21 mouse cellular contexts compared by ENCODE assay signal in the genomic region with DNA sequence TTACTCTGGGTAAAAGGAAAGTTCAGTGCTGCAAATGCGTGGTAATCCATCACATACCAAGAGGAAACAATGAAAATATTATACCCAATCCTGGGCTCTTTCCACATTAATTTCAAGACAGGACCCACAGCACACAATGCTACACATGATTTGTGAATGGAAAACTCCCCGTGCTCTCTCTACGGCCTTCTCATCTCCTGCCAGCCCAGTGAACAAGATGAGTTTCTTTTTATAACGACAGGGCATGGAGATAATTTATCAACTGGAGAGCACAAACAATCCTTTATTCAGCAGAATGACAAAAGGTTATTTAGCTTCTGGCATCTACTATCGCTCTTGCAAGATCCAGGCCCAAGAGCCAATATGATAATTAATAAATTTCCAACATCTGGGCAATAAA.
DNase-seq lines count a peak whose midpoint lies in the region; ATAC-seq and TF ChIP-seq lines count a peak whose summit lies in the region.
"Had no signal": no experiment of that assay in that cellular context is flagged by ENCODE, and none has a peak within 500 bp of the region (broad histone marks: within the 10 kb centered on the region; RNA-seq: fewer than 3 reads in every experiment).

No protein-coding gene starts in this region.

- no peak overlapping the region for H3K4me2 ChIP-seq in stomach, postnatal 0 days (replicated peaks; ENCODE audit: low read depth)
- H3K4me2 ChIP-seq: embryonic facial prominence, embryonic 12.5 days; forebrain, embryonic 12.5 days; hindbrain, embryonic 12.5 days had no signal

- no peak for TF ChIP-seq CTCF in stomach, postnatal 0 days (IDR thresholded peaks at IDR 0.05; ENCODE audit: low read depth)

- no peaks in the 10 kb centered on the region for H3K9me3 ChIP-seq in stomach, postnatal 0 days (ENCODE audit: control insufficient read depth, low read length)
- H3K9me3 ChIP-seq: embryonic facial prominence, embryonic 12.5 days; forebrain, embryonic 12.5 days; heart, embryonic 10.5 days; hindbrain, embryonic 12.5 days had no signal

- WGBS in stomach, postnatal 0 days: 42% methylated on average over 5 of the region's 5 CpGs

- no peak for ATAC-seq in stomach, postnatal 0 days (ENCODE audit: low FRiP score, low TSS enrichment)
- ATAC-seq: forebrain, embryonic 16.5 days; hindbrain, embryonic 16.5 days; inflammation-experienced regulatory T-cells, adult 6 months had no signal

- H3K4me1 ChIP-seq in stomach, postnatal 0 days (replicated peaks; ENCODE audit: control insufficient read depth, insufficient read depth): no peaks in the 10 kb centered on the region
- H3K4me1 ChIP-seq: embryonic facial prominence, embryonic 12.5 days; forebrain, embryonic 12.5 days; heart, embryonic 10.5 days; hindbrain, embryonic 12.5 days had no signal

- no peaks in the 10 kb centered on the region for H3K36me3 ChIP-seq in stomach, postnatal 0 days (ENCODE audit: control insufficient read depth, insufficient read depth, low read length)
- H3K36me3 ChIP-seq: embryonic facial prominence, embryonic 12.5 days; forebrain, embryonic 12.5 days; heart, embryonic 10.5 days; hindbrain, embryonic 12.5 days had no signal

- H3K27me3 ChIP-seq in stomach, postnatal 0 days (ENCODE audit: control insufficient read depth, insufficient read depth, low read length): no peaks in the 10 kb centered on the region
- H3K27me3 ChIP-seq: CH12.LX; embryonic facial prominence, embryonic 12.5 days; forebrain, embryonic 12.5 days; hindbrain, embryonic 12.5 days had no signal

- H3K9ac ChIP-seq in stomach, postnatal 0 days (ENCODE audit: low read length): no peak overlapping the region
- H3K9ac ChIP-seq: embryonic facial prominence, embryonic 12.5 days; forebrain, embryonic 12.5 days; hindbrain, embryonic 12.5 days had no signal

- no peak overlapping the region for H3K27ac ChIP-seq in stomach, postnatal 0 days (replicated peaks)
- H3K27ac ChIP-seq: embryonic facial prominence, embryonic 12.5 days; forebrain, embryonic 12.5 days; heart, embryonic 10.5 days; hindbrain, embryonic 12.5 days had no signal

- TF ChIP-seq EP300 in stomach, postnatal 0 days (optimal IDR thresholded peaks at IDR 0.05): no peak

- peak; percentile 10 for DNase-seq in adrenal gland, adult 8-10 months
- DNase-seq in adrenal gland, postnatal 4 days (ENCODE audit: low spot score in 2 of 2): no peak
- peak; percentile 10 for DNase-seq in kidney, postnatal 10 days
- DNase-seq in kidney, adult 18-20 months: no peak
- peak; percentile 17 for DNase-seq in adrenal gland, postnatal 10 days
- peak; percentile 24 for DNase-seq in mesoderm, embryonic 11.5 days (ENCODE audit: low read depth, low spot score)
- DNase-seq in stomach, postnatal 0 days (ENCODE audit: low spot score): no peak
- DNase-seq: cerebellum, adult 2 months; cerebellum, postnatal 10 days; gastrocnemius, postnatal 10 days; heart, adult 18-20 months; heart, postnatal 10 days; heart, postnatal 4 days had no signal

- H3K4me3 ChIP-seq in stomach, postnatal 0 days (ENCODE audit: low read depth, low read length): no peak overlapping the region
- H3K4me3 ChIP-seq: embryonic facial prominence, embryonic 12.5 days; forebrain, embryonic 12.5 days; heart, embryonic 10.5 days; hindbrain, embryonic 12.5 days had no signal

Comparison
In these comparisons a context has a peak if more than half of its experiments do, and no peak if none do; other contexts are left out.
1. DNase-seq: peak in adrenal gland, adult 8-10 months (single experiment), kidney, postnatal 10 days (single experiment), adrenal gland, postnatal 10 days (single experiment) and mesoderm, embryonic 11.5 days (single experiment); none in adrenal gland, postnatal 4 days (0 of 2), kidney, adult 18-20 months (single experiment) and stomach, postnatal 0 days (single experiment).